Mouse (Mus musculus) cerebellum, adult 2 months (tissue): ENCODE measurements around the gene Tpcn2.

Source experiments
- CTCF ChIP-seq: fragments of 200-500 bp; IDR thresholded peaks from 2 replicates; pipeline ENCODE4 v1.5.1; 2011; ENCODE audit warnings: low read depth, mild to moderate bottlenecking, control low read depth, low read length, moderate library complexity, borderline replicate concordance; ENCODE audit not compliant: insufficient read depth
- POLR2A ChIP-seq: fragments of 200-500 bp; IDR thresholded peaks from 2 replicates; pipeline ENCODE4 v1.6.1; 2011; ENCODE audit warnings: low read length, control low read depth, borderline replicate concordance; ENCODE audit not compliant: insufficient read depth

- TF ChIP-seq POLR2A (no peak), CTCF (no peak)
Measured at GRCm38 (mm10) chr7:145148902-145149301, 134.9 kb downstream of the Tpcn2 start.
